Mouse (Mus musculus) adrenal gland, adult 18-20 months (tissue): Measurements from ENCODE around the gene Ehmt1. TPM values are rescaled to one million over a fixed set of nuclear protein-coding genes. Genes with fewer than 3 reads are reported as not detected.

Experiments used
- microRNA-seq, 2 experiments: library from miRNA; unstranded; fragments of <30 nt; microRNA quantifications; one replicate each; pipeline ENCODE4 v1.2.0; 2021; ENCODE audit warnings: borderline number of aligned reads in 2 of 2
- total RNA-seq, 2 experiments: library from RNA; stranded (reverse); gene quantifications; 1 replicate in 1 of 2; 2 replicates in 1 of 2; pipeline ENCODE4 v1.2.3; 2021

The Ehmt1 gene
- total RNA-seq, 2 experiments from 2014 or later: 46.6 to 50.1 TPM

Small RNA genes within 50 kb of the gene (microRNA-seq; reads per million reads assigned to microRNA genes)
- 0 reads per million in 2 experiments for gene Gm22875

Other genes with a start within 250 kb of the Ehmt1 start
- gene Cacna1b, start 156.5 kb downstream of the Ehmt1 start, total RNA-seq: 1 to 10 TPM; 2.3 to 2.8 TPM
- gene Arrdc1, start 15.6 kb upstream of the Ehmt1 start, total RNA-seq: 1 to 10 TPM; 9.2 to 9.9 TPM
- 10 to 100 TPM; 21.6 to 30.4 TPM for gene Zmynd19, start 30.2 kb upstream of the Ehmt1 start, total RNA-seq
- gene Dph7, start 42.8 kb upstream of the Ehmt1 start, total RNA-seq: 10 to 100 TPM in 1 of 2 experiments, 1 to 10 TPM in 1; 6.6 to 10.8 TPM
- gene Mrpl41, start 55.5 kb upstream of the Ehmt1 start, total RNA-seq: 10 to 100 TPM; 85.2 to 88.0 TPM
- 10 to 100 TPM; 36.3 to 47.2 TPM for gene Pnpla7, start 56.4 kb upstream of the Ehmt1 start, total RNA-seq
- gene Nsmf, start 134.7 kb upstream of the Ehmt1 start, total RNA-seq: 10 to 100 TPM; 43.4 to 55.4 TPM
- not detected for gene Entpd8, start 160.7 kb upstream of the Ehmt1 start, total RNA-seq
- not detected for gene Noxa1, start 175.5 kb upstream of the Ehmt1 start, total RNA-seq